Mouse (Mus musculus) spleen, postnatal 4 days (tissue): ENCODE data around the gene Usp50.

Experiments
- DNase-seq, 2 experiments: peaks; one replicate each; pipeline ENCODE4 v3.0.0; 2022; ENCODE audit warnings: low spot score in 2 of 2

The Usp50 gene

GRCm38 (mm10) chr2:126663481-126663880, 119.8 kb downstream of the Usp50 start:
- no peak for DNase-seq
